ENCODE assay signal across 8 mouse cellular contexts in genomic region chr11:54522529-54523430, GRCm38 (mm10). TPM values are rescaled to one million over a fixed set of nuclear protein-coding genes. Genes with fewer than 3 reads are reported as not detected.
DNase-seq lines count a peak whose midpoint lies in the region; ATAC-seq and TF ChIP-seq lines count a peak whose summit lies in the region.

TSS of gene Rapgef6 (plus strand) at chr11:54522847.

- peak; percentile 97 for ATAC-seq in kidney, embryonic 14.5 days (ENCODE audit: low FRiP score, low TSS enrichment)
- ATAC-seq in limb, embryonic 15.5 days (ENCODE audit: insufficient number of reproducible peaks, low FRiP score, low TSS enrichment, low read depth): peak; percentile 97

- peak within 1 kb of the TSS; percentile 90 for H3K4me3 ChIP-seq in bone marrow macrophage, adult 2 months (ENCODE audit: insufficient read depth, low read length)
- H3K4me3 ChIP-seq in embryonic fibroblast, embryonic 13.5 days (ENCODE audit: insufficient read depth, low read length): peak within 1 kb of the TSS; percentile 78
- peak within 1 kb of the TSS; percentile 79 for H3K4me3 ChIP-seq in kidney, embryonic 14.5 days (ENCODE audit: low read length)
- peak within 1 kb of the TSS; percentile 66 for H3K4me3 ChIP-seq in limb, embryonic 15.5 days

- H3K27me3 ChIP-seq in kidney, embryonic 14.5 days (ENCODE audit: control insufficient read depth, insufficient read depth, low read length): no peaks in the 10 kb centered on the region
- no peaks in the 10 kb centered on the region for H3K27me3 ChIP-seq in limb, embryonic 15.5 days

- peak; percentile 83; the same call in 1 of the 2 replicates for TF ChIP-seq POLR2A in bone marrow macrophage, adult 2 months (IDR thresholded peaks at IDR 0.05; ENCODE audit: borderline replicate concordance, low read depth, low read length)
- TF ChIP-seq POLR2A in embryonic fibroblast, embryonic 13.5 days (IDR thresholded peaks at IDR 0.05; ENCODE audit: low read depth, low read length): peak; percentile 90

- under 1% methylated on average over 73 of the region's 73 CpGs for WGBS in kidney, embryonic 14.5 days
- WGBS in limb, embryonic 15.5 days: under 1% methylated on average over 73 of the region's 73 CpGs

- H3K4me2 ChIP-seq in kidney, embryonic 14.5 days (replicated peaks; ENCODE audit: low read depth, low read length): peak within 1 kb of the TSS; percentile 73
- H3K4me2 ChIP-seq in limb, embryonic 15.5 days: peak within 1 kb of the TSS; percentile 70

- no peaks in the 10 kb centered on the region for H3K9me3 ChIP-seq in kidney, embryonic 14.5 days (ENCODE audit: control insufficient read depth, low read length)
- no peaks in the 10 kb centered on the region for H3K9me3 ChIP-seq in limb, embryonic 15.5 days

- TF ChIP-seq CTCF in bone marrow macrophage, adult 2 months (IDR thresholded peaks at IDR 0.05; ENCODE audit: low read depth, low read length): no peak
- TF ChIP-seq CTCF in embryonic fibroblast, embryonic 13.5 days (IDR thresholded peaks at IDR 0.05; ENCODE audit: borderline replicate concordance, insufficient read depth, low read length): no peak

- H3K9ac ChIP-seq in kidney, embryonic 14.5 days (ENCODE audit: low read depth, low read length): peak within 1 kb of the TSS; percentile 77
- peak within 1 kb of the TSS; percentile 69 for H3K9ac ChIP-seq in limb, embryonic 15.5 days

- DNase-seq in A20 (ENCODE audit: low read depth, low spot score): peak; percentile 99
- peak; percentile 99 for DNase-seq in heart, adult 9 months (ENCODE audit: low spot score in 2 of 2)
- peak; percentile 98 to 99 for DNase-seq in monocyte, adult 2 months (ENCODE audit: low read depth in 1 of 2, low spot score in 2 of 2)
- peak; percentile 99 for DNase-seq in spleen, postnatal 36 days (ENCODE audit: low spot score in 2 of 2)

- no peaks in the 10 kb centered on the region for H3K36me3 ChIP-seq in kidney, embryonic 14.5 days (ENCODE audit: control insufficient read depth, insufficient read depth, low read length)
- no peaks in the 10 kb centered on the region for H3K36me3 ChIP-seq in limb, embryonic 15.5 days

- H3K27ac ChIP-seq in bone marrow macrophage, adult 2 months (ENCODE audit: insufficient read depth, low read depth, low read length): peak within 1 kb of the TSS; percentile 93
- peak within 1 kb of the TSS; percentile 93 for H3K27ac ChIP-seq in embryonic fibroblast, embryonic 13.5 days (ENCODE audit: insufficient read depth, low read length)
- H3K27ac ChIP-seq in kidney, embryonic 14.5 days (ENCODE audit: low read depth, low read length): peak within 1 kb of the TSS; percentile 91
- peak within 1 kb of the TSS; percentile 96 for H3K27ac ChIP-seq in limb, embryonic 15.5 days

- peaks cover 36% of the 10 kb centered on the region for H3K4me1 ChIP-seq in bone marrow macrophage, adult 2 months (ENCODE audit: control insufficient read depth, insufficient read depth, low read length)
- H3K4me1 ChIP-seq in embryonic fibroblast, embryonic 13.5 days (ENCODE audit: control insufficient read depth, insufficient read depth, low read length): peaks cover 2% of the 10 kb centered on the region
- H3K4me1 ChIP-seq in kidney, embryonic 14.5 days (ENCODE audit: control insufficient read depth, insufficient read depth, low read length): peaks cover 10% of the 10 kb centered on the region; the same call in 1 of the 2 replicates
- H3K4me1 ChIP-seq in limb, embryonic 15.5 days: peaks cover 13% of the 10 kb centered on the region

RNA-seq across cellular contexts. Expression of gene Rapgef6, which starts in this region (rescaled TPM):
- polyA plus RNA-seq in bone marrow macrophage, adult 2 months (2012; ENCODE audit: insufficient read depth, insufficient read length, missing spikeins): 24.5 and 25.4 TPM in 2 replicates
- polyA plus RNA-seq in embryonic fibroblast, embryonic 13.5 days (2011; ENCODE audit: insufficient read length, low read depth, missing spikeins): 20.7 and 21.7 TPM in 2 replicates
- 19.4 and 35.8 TPM in 2 replicates for polyA plus RNA-seq in kidney, embryonic 14.5 days (2014; fragmentation: Nextera tagmentation; extraction: Ambion mirVana)
- 31.9 and 32.3 TPM in 2 replicates for polyA plus RNA-seq in limb, embryonic 15.5 days (2015; fragmentation: Nextera tagmentation; extraction: Ambion mirVana)

Comparison
In these comparisons a context has a peak if more than half of its experiments do, and no peak if none do; other contexts are left out.
1. Peak in every context shown above with its lines: DNase-seq, ATAC-seq, H3K4me3 ChIP-seq and H3K27ac ChIP-seq.